Mouse (Mus musculus) liver, embryonic 14.5 days (tissue): ENCODE measurements at regions not wholly inside any gene's neighbourhood (a gene's known extent, or its start where the extent isn't known, plus 50 kb on each side); places are given as distances from the start of the nearest gene placed in this dataset.

ENCODE experiments used
- ATAC-seq: fragments of 200-750 bp; cut with Nextera tagmentation; 2 replicates; pipeline ENCODE4 v1.8.0; 2017; ENCODE audit warnings: moderate number of reproducible peaks, mild to moderate bottlenecking, moderate library complexity; ENCODE audit not compliant: insufficient read depth
- DNase-seq, 3 experiments: peaks; one replicate each; pipeline ENCODE4 v3.0.0-alpha.2; 2012 to 2013; ENCODE audit warnings: low read depth in 3 of 3, low spot score in 3 of 3
- H3K27ac ChIP-seq: fragments of 300-500 bp; sonication (generic); 2 replicates; pipeline ENCODE4 v1.5.1; 2014; ENCODE audit warnings: moderate library complexity, mild to moderate bottlenecking, control low read depth, inconsistent platforms
- H3K27me3 ChIP-seq: fragments of 300-500 bp; sonication (generic); 2 replicates; pipeline ENCODE4 v1.6.1; 2014; ENCODE audit warnings: mild to moderate bottlenecking, low read length, moderate library complexity; ENCODE audit not compliant: control insufficient read depth, insufficient read depth
- H3K36me3 ChIP-seq: fragments of 300-500 bp; sonication (generic); replicated peaks from 2 replicates; pipeline ENCODE4 v1.6.1; 2014; ENCODE audit warnings: low read depth; ENCODE audit not compliant: control insufficient read depth, insufficient read depth
- H3K4me1 ChIP-seq, 2 experiments: fragments of 200-500 bp in 1 of 2; fragments of 300-500 bp in 1 of 2; sonication (generic) in 1 of 2; replicated peaks; 2 replicates each; pipeline ENCODE4 v1.6.1; 2012 to 2014; ENCODE audit warnings: antibody characterized with exemption in 1 of 2, inconsistent platforms in 1 of 2, low read length in 1 of 2; ENCODE audit not compliant: control insufficient read depth in 2 of 2, insufficient read depth in 2 of 2
- H3K4me2 ChIP-seq: fragments of 300-500 bp; sonication (generic); 2 replicates; pipeline ENCODE4 v1.6.1; 2014; ENCODE audit warnings: low read depth, mild to moderate bottlenecking, control low read depth, moderate library complexity
- H3K4me3 ChIP-seq, 2 experiments: fragments of 200-500 bp in 1 of 2; fragments of 300-500 bp in 1 of 2; sonication (generic) in 1 of 2; 2 replicates each; pipeline ENCODE4 v1.5.1; 2012 to 2014; ENCODE audit warnings: low read depth in 2 of 2, low read length in 2 of 2, mild to moderate bottlenecking in 2 of 2, control low read depth in 1 of 2, inconsistent platforms in 1 of 2, moderate library complexity in 1 of 2; ENCODE audit not compliant: insufficient read depth in 1 of 2
- H3K9ac ChIP-seq: fragments of 300-500 bp; sonication (generic); replicated peaks from 2 replicates; pipeline ENCODE4 v1.6.1; 2014; ENCODE audit warnings: mild to moderate bottlenecking, control low read depth, moderate library complexity
- H3K9me3 ChIP-seq: fragments of 300-500 bp; sonication (generic); 2 replicates; pipeline ENCODE4 v1.6.1; 2016; ENCODE audit warnings: low read length, mixed read lengths; ENCODE audit not compliant: control insufficient read depth
- CTCF ChIP-seq: IDR thresholded peaks from 2 replicates; pipeline ENCODE4 v1.5.1; 2016; ENCODE audit warnings: antibody characterized with exemption, low read depth, control low read depth
- EP300 ChIP-seq: IDR thresholded peaks from 2 replicates; pipeline ENCODE4 v1.6.1; 2016; ENCODE audit warnings: antibody characterized with exemption, low read depth
- WGBS: fragments of 180-500 bp; shearing (Covaris S2); extraction: QIAGEN DNeasy Blood & Tissue Kit; methylation state at CpG from one replicate; pipeline ENCODE4 v1.1.7; 2014; ENCODE audit not compliant: insufficient replicate concordance; 5-methylcytosine and 5-hydroxymethylcytosine counted together

- no peak overlapping the region for H3K4me2 ChIP-seq
- no peaks in the 10 kb centered on the region for H3K4me1 ChIP-seq
- H3K9me3 ChIP-seq, result no peaks in the 10 kb centered on the region
- no peak for DNase-seq
- H3K4me3 ChIP-seq, result no peak overlapping the region
- no peak overlapping the region for H3K9ac ChIP-seq
- ATAC-seq, result no peak
- 43% methylated on average over 3 of the region's 3 CpGs for WGBS
- no peak overlapping the region for H3K27ac ChIP-seq
- TF ChIP-seq EP300, result no peak
- TF ChIP-seq CTCF, result no peak
- H3K27me3 ChIP-seq, result no peaks in the 10 kb centered on the region
- H3K36me3 ChIP-seq, result no peaks in the 10 kb centered on the region
Observed at GRCm38 (mm10) chr4:55735453-55735852, 203.2 kb upstream of the Klf4 start.

DNA sequence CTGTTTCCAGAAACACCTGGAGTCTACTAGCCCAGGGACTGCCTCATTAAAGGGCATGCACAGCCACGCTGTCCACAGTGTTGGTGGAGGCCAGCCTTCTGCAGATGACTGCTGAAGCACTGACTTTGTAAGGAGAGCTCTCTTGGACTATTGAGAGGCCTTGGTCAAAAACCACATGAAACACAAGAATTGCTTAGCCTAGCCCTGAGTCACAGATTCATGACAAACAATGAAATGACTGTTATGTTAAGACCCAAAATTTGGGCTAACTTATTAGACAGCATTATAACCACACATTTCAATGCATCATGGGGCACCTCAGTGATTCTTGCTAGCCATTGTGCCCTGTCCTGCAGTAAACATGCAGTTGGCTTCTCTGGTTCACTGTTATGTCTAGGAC, 202.1 kb upstream of the Klf4 start:
- H3K4me2 ChIP-seq, result no peak overlapping the region
- H3K36me3 ChIP-seq, result no peaks in the 10 kb centered on the region
- WGBS, result 41% methylated on average over 1 of the region's 1 CpGs
- H3K4me1 ChIP-seq, result no peaks in the 10 kb centered on the region
- no peaks in the 10 kb centered on the region for H3K27me3 ChIP-seq
- no peak for TF ChIP-seq CTCF
- TF ChIP-seq EP300, result no peak
- H3K4me3 ChIP-seq, result no peak overlapping the region
- ATAC-seq, result no peak
- H3K9ac ChIP-seq, result no peak overlapping the region
- no peak for DNase-seq
- no peaks in the 10 kb centered on the region for H3K9me3 ChIP-seq
- H3K27ac ChIP-seq, result no peak overlapping the region

GRCm38 (mm10) chr4:55733223-55733622, 201.0 kb upstream of the Klf4 start:
- no peaks in the 10 kb centered on the region for H3K27me3 ChIP-seq
- H3K27ac ChIP-seq, result no peak overlapping the region
- no peaks in the 10 kb centered on the region for H3K9me3 ChIP-seq
- H3K9ac ChIP-seq, result no peak overlapping the region
- DNase-seq (no peak), ATAC-seq (no peak)
- H3K4me2 ChIP-seq, result no peak overlapping the region
- no peak for TF ChIP-seq EP300
- TF ChIP-seq CTCF, result no peak
- 50% methylated on average over 4 of the region's 4 CpGs for WGBS
- H3K36me3 ChIP-seq, result no peaks in the 10 kb centered on the region
- no peaks in the 10 kb centered on the region for H3K4me1 ChIP-seq
- no peak overlapping the region for H3K4me3 ChIP-seq

DNA sequence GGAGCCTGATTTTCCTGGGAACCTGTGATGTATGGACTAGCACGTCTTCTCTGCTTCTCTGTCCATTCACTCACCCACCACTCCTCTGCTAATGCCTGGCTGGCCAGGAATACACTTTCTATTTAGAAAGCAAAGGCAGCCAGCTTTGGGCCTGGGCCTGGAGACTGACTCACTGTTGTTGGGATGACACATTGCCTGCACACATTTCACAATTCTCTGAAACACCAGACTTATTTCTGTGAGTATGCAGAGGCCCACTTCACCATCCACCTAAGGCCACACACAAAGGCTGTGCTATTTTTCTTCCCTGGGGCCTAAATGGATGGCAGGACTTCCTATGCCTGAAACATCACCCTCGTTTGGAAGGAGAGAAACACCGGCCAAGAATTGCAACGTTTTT, 199.7 kb upstream of the Klf4 start:
- Histone ChIP-seq H3K4me3 (no peak overlapping the region), H3K27ac (no peak overlapping the region), H3K36me3 (no peaks in the 10 kb centered on the region), H3K4me2 (no peak overlapping the region), H3K9me3 (no peaks in the 10 kb centered on the region), H3K4me1 (no peaks in the 10 kb centered on the region), H3K9ac (no peak overlapping the region), H3K27me3 (no peaks in the 10 kb centered on the region)
- DNase-seq (no peak), ATAC-seq (no peak)
- WGBS, result 63% methylated on average over 4 of the region's 4 CpGs
- no peak for TF ChIP-seq EP300
- TF ChIP-seq CTCF, result no peak

DNA sequence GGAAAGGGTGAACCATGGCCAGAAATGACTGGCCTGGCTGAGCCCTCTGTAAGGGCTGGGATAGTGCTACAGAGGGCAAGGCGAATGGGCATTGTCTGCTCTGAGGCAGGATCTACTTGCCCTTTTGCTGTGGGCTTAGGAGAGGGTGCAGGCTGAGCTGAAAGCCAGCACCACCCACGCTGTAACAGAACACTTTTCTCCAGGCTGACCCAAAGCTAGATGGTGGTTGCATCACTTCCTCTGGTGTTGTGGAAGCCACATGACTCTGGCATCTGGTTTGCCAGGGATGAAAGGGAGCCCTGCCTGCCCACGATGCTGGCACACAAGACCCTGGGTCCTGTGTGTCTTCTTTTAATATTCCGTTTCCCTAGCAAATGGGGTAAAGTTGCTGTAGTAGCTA, 198.0 kb upstream of the Klf4 start:
- Histone ChIP-seq H3K9ac (no peak overlapping the region), H3K36me3 (no peaks in the 10 kb centered on the region), H3K4me1 (no peaks in the 10 kb centered on the region), H3K4me3 (no peak overlapping the region), H3K4me2 (no peak overlapping the region), H3K27me3 (no peaks in the 10 kb centered on the region), H3K27ac (no peak overlapping the region), H3K9me3 (no peaks in the 10 kb centered on the region)
- 38% methylated on average over 4 of the region's 4 CpGs for WGBS
- no peak for TF ChIP-seq EP300
- no peak for TF ChIP-seq CTCF
- no peak for ATAC-seq
- no peak for DNase-seq

DNA sequence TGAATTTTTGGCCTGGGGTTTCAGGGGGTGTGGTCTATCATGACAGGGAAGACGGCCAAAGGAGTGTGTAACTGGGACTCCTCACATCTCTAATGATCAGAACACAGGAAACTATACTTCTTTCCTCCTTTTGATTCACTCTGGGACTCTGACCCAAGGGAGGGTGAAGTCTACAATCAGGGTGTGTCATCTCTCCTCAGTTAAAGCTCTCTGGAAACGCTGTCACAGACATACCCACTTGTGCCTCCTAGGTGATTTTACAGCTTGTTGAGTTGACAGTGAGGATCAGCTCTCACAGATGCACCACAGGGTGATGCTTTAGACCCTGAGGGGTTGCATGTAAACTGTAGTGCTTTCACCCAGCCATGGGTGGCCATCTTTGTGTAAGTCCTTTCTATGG, 194.9 kb upstream of the Klf4 start:
- Histone ChIP-seq H3K4me3 (no peak overlapping the region), H3K4me1 (no peaks in the 10 kb centered on the region), H3K9me3 (no peaks in the 10 kb centered on the region), H3K4me2 (no peak overlapping the region), H3K27me3 (no peaks in the 10 kb centered on the region), H3K9ac (no peak overlapping the region), H3K36me3 (no peaks in the 10 kb centered on the region), H3K27ac (no peak overlapping the region)
- WGBS, result 45% methylated on average over 2 of the region's 2 CpGs
- no peak for ATAC-seq
- no peak for DNase-seq
- no peak for TF ChIP-seq CTCF
- TF ChIP-seq EP300, result no peak
